In the genomic region with DNA sequence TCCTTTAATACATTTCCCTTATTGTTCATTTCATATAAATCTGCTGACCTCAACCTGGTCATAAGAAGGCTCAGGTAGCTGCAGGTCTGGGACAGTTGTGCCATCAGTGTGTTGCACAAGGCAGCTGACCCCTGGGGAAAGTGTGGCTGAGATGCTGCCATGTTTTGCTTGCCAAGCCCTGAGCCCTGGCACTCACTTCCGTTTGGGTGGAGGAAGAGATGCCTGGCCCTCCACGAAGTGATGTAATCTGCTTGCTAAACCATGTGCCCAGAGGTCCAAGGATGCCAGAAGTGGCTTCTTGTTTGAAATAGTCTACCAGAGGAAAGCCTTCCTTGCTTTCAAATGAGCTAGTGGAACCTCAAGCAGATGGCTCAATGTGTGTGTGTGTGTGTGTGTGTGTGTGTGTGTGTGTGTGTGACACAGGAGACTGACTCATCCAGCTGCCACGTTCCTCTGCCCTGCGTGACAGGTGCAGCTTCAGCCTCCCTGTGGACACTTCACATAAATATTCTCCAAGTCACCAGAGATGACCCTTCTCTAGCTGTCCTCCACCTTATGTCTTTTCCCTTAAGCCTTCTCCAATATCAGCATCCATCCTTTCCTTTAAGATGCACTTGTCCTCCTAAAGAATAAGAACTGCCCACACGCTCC, we compare ENCODE assay signal across 23 mouse cellular contexts.
DNase-seq lines count a peak whose midpoint lies in the region; ATAC-seq lines count a peak whose summit lies in the region.
"Had no signal": no experiment of that assay in that cellular context is flagged by ENCODE, and none has a peak within 500 bp of the region (broad histone marks: within the 10 kb centered on the region; RNA-seq: fewer than 3 reads in every experiment).

No protein-coding gene starts in this region.

- WGBS in intestine, embryonic 15.5 days = 78% methylated on average over 5 of the region's 5 CpGs

- H3K27ac ChIP-seq in intestine, embryonic 15.5 days = no peak overlapping the region
- H3K27ac ChIP-seq: heart, embryonic 10.5 days; limb, embryonic 12.5 days; liver, embryonic 13.5 days; lung, embryonic 15.5 days had no signal

- no peaks in the 10 kb centered on the region for H3K36me3 ChIP-seq in intestine, embryonic 15.5 days
- H3K36me3 ChIP-seq: heart, embryonic 10.5 days; limb, embryonic 12.5 days; liver, embryonic 13.5 days; lung, embryonic 15.5 days had no signal

- no peak overlapping the region for H3K4me3 ChIP-seq in intestine, embryonic 15.5 days (replicated peaks)
- H3K4me3 ChIP-seq: heart, embryonic 10.5 days; limb, embryonic 12.5 days; liver, embryonic 13.5 days; lung, embryonic 15.5 days; megakaryocyte, embryonic 14.5 days had no signal

- H3K27me3 ChIP-seq in intestine, embryonic 15.5 days (replicated peaks) = no peaks in the 10 kb centered on the region
- H3K27me3 ChIP-seq: limb, embryonic 12.5 days; liver, embryonic 13.5 days; lung, embryonic 15.5 days; megakaryocyte, embryonic 14.5 days; Patski had no signal

- peak; percentile 74 to 78 for DNase-seq in cerebellum, postnatal 10 days
- DNase-seq in cerebellum, postnatal 36 days = no peak
- DNase-seq in ovary, postnatal 36 days (ENCODE audit: low spot score) = peak; percentile 5
- no peak for DNase-seq in ovary, adult 18-20 months (ENCODE audit: low spot score)
- peak; percentile 43 for DNase-seq in fat pad, adult 2 months (ENCODE audit: extremely low read depth, low read depth, low spot score)
- DNase-seq in spleen, postnatal 4 days (ENCODE audit: low spot score in 2 of 2) = no peak
- DNase-seq: cerebellum, adult 9-11 months; embryo, embryonic 11 days; gastrocnemius, postnatal 36 days; kidney, adult 8-10 months; kidney, postnatal 25 days; layer of hippocampus, adult 9-11 months; liver, embryonic 13.5 days; midbrain, embryonic 14.5 days; retina, postnatal 1 day; thymus, postnatal 36 days had no signal

- no peak for ATAC-seq in intestine, embryonic 15.5 days
- ATAC-seq: forebrain, embryonic 16.5 days; Patski had no signal

- no peaks in the 10 kb centered on the region for H3K4me1 ChIP-seq in intestine, embryonic 15.5 days (replicated peaks)
- H3K4me1 ChIP-seq: heart, embryonic 10.5 days; liver, embryonic 13.5 days; lung, embryonic 15.5 days; megakaryocyte, embryonic 14.5 days had no signal

- no peaks in the 10 kb centered on the region for H3K9me3 ChIP-seq in intestine, embryonic 15.5 days
- H3K9me3 ChIP-seq: heart, embryonic 10.5 days; limb, embryonic 12.5 days; liver, embryonic 13.5 days; lung, embryonic 15.5 days; megakaryocyte, embryonic 14.5 days had no signal

- no peak overlapping the region for H3K9ac ChIP-seq in intestine, embryonic 15.5 days
- H3K9ac ChIP-seq: limb, embryonic 12.5 days; liver, embryonic 13.5 days; lung, embryonic 15.5 days had no signal

- H3K4me2 ChIP-seq in intestine, embryonic 15.5 days (replicated peaks) = no peak overlapping the region
- H3K4me2 ChIP-seq: limb, embryonic 12.5 days; liver, embryonic 13.5 days; lung, embryonic 15.5 days had no signal

Comparison
In these comparisons a context has a peak if more than half of its experiments do, and no peak if none do; other contexts are left out.
1. DNase-seq: peak in cerebellum, postnatal 10 days (2 of 2), ovary, postnatal 36 days (single experiment) and fat pad, adult 2 months (single experiment); none in cerebellum, postnatal 36 days (0 of 2), ovary, adult 18-20 months (single experiment) and spleen, postnatal 4 days (0 of 2).